ENCODE assay signal across 9 mouse cellular contexts in the genomic region with DNA sequence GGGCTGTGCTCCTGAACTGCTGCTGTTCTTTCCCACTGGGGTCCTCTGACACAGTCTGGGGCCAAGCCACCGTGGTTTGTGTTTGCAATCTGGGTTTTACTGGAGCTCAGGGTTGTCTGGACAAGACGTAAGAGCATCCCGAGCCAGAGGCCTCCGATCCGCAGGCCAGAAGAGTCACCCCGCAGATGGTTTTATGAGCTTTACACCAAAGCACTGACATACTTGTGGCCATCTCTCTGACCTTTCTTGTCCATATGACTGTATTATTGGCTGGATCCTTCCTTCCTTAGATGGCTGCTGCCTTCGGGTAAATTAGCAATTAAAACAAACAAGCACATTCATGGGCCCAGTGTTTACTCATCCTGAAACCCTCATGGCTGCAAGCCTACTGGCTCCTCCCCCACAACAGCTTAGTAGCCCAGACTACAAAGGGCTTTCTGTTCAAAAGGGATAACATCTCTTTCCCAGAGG.
DNase-seq lines count a peak whose midpoint lies in the region; ATAC-seq lines count a peak whose summit lies in the region.
"Had no signal": no experiment of that assay in that cellular context is flagged by ENCODE, and none has a peak within 500 bp of the region (broad histone marks: within the 10 kb centered on the region; RNA-seq: fewer than 3 reads in every experiment).

No protein-coding gene starts in this region.

- no peak overlapping the region for H3K4me3 ChIP-seq in hindbrain, embryonic 15.5 days
- H3K4me3 ChIP-seq in midbrain, embryonic 15.5 days: no peak overlapping the region
- H3K4me3 ChIP-seq in intestine, embryonic 16.5 days (ENCODE audit: low read length): no peak overlapping the region
- H3K4me3 ChIP-seq: left cerebral cortex, adult 2 months had no signal

- WGBS in hindbrain, embryonic 15.5 days: 58% methylated on average over 7 of the region's 7 CpGs
- WGBS in midbrain, embryonic 15.5 days: 39% methylated on average over 7 of the region's 7 CpGs
- 33% methylated on average over 7 of the region's 7 CpGs for WGBS in intestine, embryonic 16.5 days

- H3K9me3 ChIP-seq in hindbrain, embryonic 15.5 days: no peaks in the 10 kb centered on the region
- no peaks in the 10 kb centered on the region for H3K9me3 ChIP-seq in midbrain, embryonic 15.5 days
- no peaks in the 10 kb centered on the region for H3K9me3 ChIP-seq in intestine, embryonic 16.5 days (ENCODE audit: control insufficient read depth, low read length)

- no peaks in the 10 kb centered on the region for H3K4me1 ChIP-seq in hindbrain, embryonic 15.5 days (replicated peaks)
- H3K4me1 ChIP-seq in midbrain, embryonic 15.5 days: peaks cover 7% of the 10 kb centered on the region; the same call in 1 of the 2 replicates
- H3K4me1 ChIP-seq in intestine, embryonic 16.5 days (ENCODE audit: control insufficient read depth, insufficient read depth, low read length): no peaks in the 10 kb centered on the region

- DNase-seq in frontal cortex, postnatal 25 days (ENCODE audit: low spot score in 2 of 2): no peak
- peak; percentile 53 for DNase-seq in embryo, embryonic 11 days
- peak; percentile 3 to 20 for DNase-seq in left cerebral cortex, adult 8-10 months (ENCODE audit: low spot score in 2 of 2)
- DNase-seq in spleen, postnatal 4 days (ENCODE audit: low spot score in 2 of 2): no peak

- no peak overlapping the region for H3K9ac ChIP-seq in hindbrain, embryonic 15.5 days
- no peak overlapping the region for H3K9ac ChIP-seq in midbrain, embryonic 15.5 days
- no peak overlapping the region for H3K9ac ChIP-seq in intestine, embryonic 16.5 days (ENCODE audit: low read depth, low read length)

- H3K27ac ChIP-seq in hindbrain, embryonic 15.5 days (replicated peaks): no peak overlapping the region
- H3K27ac ChIP-seq in midbrain, embryonic 15.5 days: no peak overlapping the region
- no peak overlapping the region for H3K27ac ChIP-seq in intestine, embryonic 16.5 days (ENCODE audit: low read length)
- H3K27ac ChIP-seq: left cerebral cortex, adult 2 months had no signal

- H3K36me3 ChIP-seq in hindbrain, embryonic 15.5 days: no peaks in the 10 kb centered on the region
- no peaks in the 10 kb centered on the region for H3K36me3 ChIP-seq in midbrain, embryonic 15.5 days (replicated peaks)
- no peaks in the 10 kb centered on the region for H3K36me3 ChIP-seq in intestine, embryonic 16.5 days (ENCODE audit: control insufficient read depth, insufficient read depth, low read length)

- H3K27me3 ChIP-seq in hindbrain, embryonic 15.5 days: no peaks in the 10 kb centered on the region
- no peaks in the 10 kb centered on the region for H3K27me3 ChIP-seq in midbrain, embryonic 15.5 days (replicated peaks)
- H3K27me3 ChIP-seq in intestine, embryonic 16.5 days (replicated peaks; ENCODE audit: control insufficient read depth, insufficient read depth, low read length): no peaks in the 10 kb centered on the region

- peak; percentile 50; the same call in 1 of the 2 replicates for ATAC-seq in frontal cortex, adult (ENCODE audit: low TSS enrichment)
- peak; percentile 63 for ATAC-seq in hindbrain, embryonic 15.5 days (ENCODE audit: low FRiP score, low read depth)
- 0 out of 2 replicates have a peak, but pooled peaks have one; percentile 63 for ATAC-seq in midbrain, embryonic 15.5 days (replicated peaks)
- ATAC-seq in intestine, embryonic 16.5 days: no peak

- no peak overlapping the region for H3K4me2 ChIP-seq in hindbrain, embryonic 15.5 days
- no peak overlapping the region for H3K4me2 ChIP-seq in midbrain, embryonic 15.5 days
- no peak overlapping the region for H3K4me2 ChIP-seq in intestine, embryonic 16.5 days (ENCODE audit: low read depth, low read length)

Comparison
In these comparisons a context has a peak if more than half of its experiments do, and no peak if none do; other contexts are left out.
1. DNase-seq: peak in embryo, embryonic 11 days (single experiment) and left cerebral cortex, adult 8-10 months (2 of 2); none in frontal cortex, postnatal 25 days (0 of 2) and spleen, postnatal 4 days (0 of 2).